ENCODE assay signal across 8 mouse cellular contexts in the genomic region with DNA sequence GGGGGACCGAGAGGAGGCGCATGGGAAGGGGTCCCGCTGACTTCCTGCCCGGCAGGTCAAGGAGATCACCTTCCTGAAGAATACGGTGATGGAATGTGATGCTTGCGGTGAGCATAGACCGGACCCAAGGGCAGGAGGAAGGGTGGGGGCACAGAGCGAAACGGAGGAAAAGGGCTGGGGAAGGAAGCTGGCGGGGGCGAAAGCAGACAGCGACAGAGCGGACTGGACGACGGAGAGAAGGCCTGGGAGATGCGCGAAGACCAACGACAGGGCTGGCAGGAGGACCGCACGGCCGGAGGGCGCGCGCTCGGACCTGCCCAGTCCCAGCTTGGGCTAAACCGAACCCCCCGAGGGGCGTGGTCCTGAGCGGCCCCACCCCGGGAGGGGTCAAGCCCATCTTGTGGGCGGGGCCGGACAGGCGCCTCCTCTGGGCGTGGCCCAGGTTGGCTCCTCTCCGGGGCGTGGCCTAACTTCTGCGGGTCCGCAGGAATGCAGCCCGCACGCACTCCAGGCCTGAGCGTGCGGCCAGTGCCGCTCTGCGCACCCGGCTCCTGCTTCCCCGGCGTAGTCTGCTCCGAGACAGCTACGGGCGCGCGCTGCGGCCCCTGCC. TPM values are rescaled to one million over a fixed set of nuclear protein-coding genes. Genes with fewer than 3 reads are reported as not detected.
DNase-seq lines count a peak whose midpoint lies in the region; ATAC-seq lines count a peak whose summit lies in the region.

No protein-coding gene starts in this region.

- H3K36me3 ChIP-seq in forebrain, embryonic 15.5 days, result no peaks in the 10 kb centered on the region
- H3K36me3 ChIP-seq in limb, embryonic 13.5 days, result no peaks in the 10 kb centered on the region
- no peaks in the 10 kb centered on the region for H3K36me3 ChIP-seq in midbrain, embryonic 13.5 days

- WGBS in forebrain, embryonic 15.5 days, result under 1% methylated on average over 53 of the region's 53 CpGs
- WGBS in limb, embryonic 13.5 days, result under 1% methylated on average over 53 of the region's 53 CpGs
- under 1% methylated on average over 53 of the region's 53 CpGs for WGBS in midbrain, embryonic 13.5 days

- no peaks in the 10 kb centered on the region for H3K9me3 ChIP-seq in forebrain, embryonic 15.5 days
- no peaks in the 10 kb centered on the region for H3K9me3 ChIP-seq in limb, embryonic 13.5 days
- no peaks in the 10 kb centered on the region for H3K9me3 ChIP-seq in midbrain, embryonic 13.5 days

- H3K9ac ChIP-seq in forebrain, embryonic 15.5 days (replicated peaks), result no peak overlapping the region
- H3K9ac ChIP-seq in limb, embryonic 13.5 days, result peak overlapping the region; percentile 46
- no peak overlapping the region for H3K9ac ChIP-seq in midbrain, embryonic 13.5 days (replicated peaks)

- peaks cover 24% of the 10 kb centered on the region for H3K4me1 ChIP-seq in forebrain, embryonic 15.5 days
- peaks cover 55% of the 10 kb centered on the region for H3K4me1 ChIP-seq in limb, embryonic 13.5 days
- H3K4me1 ChIP-seq in midbrain, embryonic 13.5 days (replicated peaks), result peaks cover 25% of the 10 kb centered on the region

- ATAC-seq in forebrain, embryonic 15.5 days (replicated peaks), result peak; percentile 53
- ATAC-seq in hematopoietic stem cell, adult 5-6 weeks (replicated peaks in 1 of 2; ENCODE audit: insufficient read depth in 1 of 2, low FRiP score in 2 of 2, low TSS enrichment in 1 of 2, low read depth in 1 of 2, poor library complexity in 2 of 2, severe bottlenecking in 2 of 2), result peak; percentile 16 to 28; a peak in 1 of 4 replicates
- peak; percentile 69 for ATAC-seq in limb, embryonic 13.5 days (ENCODE audit: low FRiP score, low read depth)
- ATAC-seq in midbrain, embryonic 13.5 days, result peak; percentile 70

- peak; percentile 90 for DNase-seq in R1 (ENCODE audit: low read depth, low spot score)
- peak; percentile 94 to 95 for DNase-seq in cerebellum, adult 18-20 months
- peak; percentile 81 to 84 for DNase-seq in spleen, postnatal 4 days (ENCODE audit: low spot score in 2 of 2)
- no peak for DNase-seq in right cerebral cortex, postnatal 25 days

- no peak overlapping the region for H3K27ac ChIP-seq in forebrain, embryonic 15.5 days (replicated peaks)
- no peak overlapping the region for H3K27ac ChIP-seq in limb, embryonic 13.5 days
- no peak overlapping the region for H3K27ac ChIP-seq in midbrain, embryonic 13.5 days

- peak overlapping the region; percentile 41 for H3K4me2 ChIP-seq in forebrain, embryonic 15.5 days (replicated peaks)
- H3K4me2 ChIP-seq in limb, embryonic 13.5 days (replicated peaks), result peak overlapping the region; percentile 64
- H3K4me2 ChIP-seq in midbrain, embryonic 13.5 days (replicated peaks), result peak overlapping the region; percentile 50

- H3K4me3 ChIP-seq in forebrain, embryonic 15.5 days, result peak overlapping the region; percentile 30
- H3K4me3 ChIP-seq in limb, embryonic 13.5 days, result peak overlapping the region; percentile 45
- peak overlapping the region; percentile 34 for H3K4me3 ChIP-seq in midbrain, embryonic 13.5 days (replicated peaks)

- peaks cover 79% of the 10 kb centered on the region for H3K27me3 ChIP-seq in forebrain, embryonic 15.5 days
- H3K27me3 ChIP-seq in limb, embryonic 13.5 days, result peaks cover 81% of the 10 kb centered on the region
- peaks cover 91% of the 10 kb centered on the region for H3K27me3 ChIP-seq in midbrain, embryonic 13.5 days

RNA-seq across cellular contexts. Expression of a gene that starts 1.1 kb away (rescaled TPM):
- 0.14 TPM in 1 of 2 replicates, not detected in the other for polyA plus RNA-seq in forebrain, embryonic 15.5 days (2015; fragmentation: Nextera tagmentation; extraction: Ambion mirVana)
- total RNA-seq in hematopoietic stem cell, adult 5-6 weeks (2017), result 0.44 and 4.1 TPM in 2 replicates
- 26.4 and 40.8 TPM in 2 replicates for polyA plus RNA-seq in limb, embryonic 13.5 days (2015; fragmentation: Nextera tagmentation; extraction: Ambion mirVana)
- 0.21 and 0.42 TPM in 2 replicates for polyA plus RNA-seq in midbrain, embryonic 13.5 days (2015; fragmentation: Nextera tagmentation; extraction: Ambion mirVana)

RNA-seq across cellular contexts. Expression of a gene that starts 21.3 kb away (rescaled TPM):
- 17.5 and 17.8 TPM in 2 replicates for polyA plus RNA-seq in forebrain, embryonic 15.5 days (2015; fragmentation: Nextera tagmentation; extraction: Ambion mirVana)
- 27.1 and 34.1 TPM in 2 replicates for total RNA-seq in hematopoietic stem cell, adult 5-6 weeks (2017)
- 18.7 and 19.5 TPM in 2 replicates for polyA plus RNA-seq in limb, embryonic 13.5 days (2015; fragmentation: Nextera tagmentation; extraction: Ambion mirVana)
- 15.5 and 18.1 TPM in 2 replicates for polyA plus RNA-seq in midbrain, embryonic 13.5 days (2015; fragmentation: Nextera tagmentation; extraction: Ambion mirVana)

RNA-seq across cellular contexts. Expression of a gene that starts 44.8 kb away (rescaled TPM):
- polyA plus RNA-seq in forebrain, embryonic 15.5 days (2015; fragmentation: Nextera tagmentation; extraction: Ambion mirVana), result 0.87 and 5.1 TPM in 2 replicates
- total RNA-seq in hematopoietic stem cell, adult 5-6 weeks (2017), result not detected in 2 replicates
- 0.78 and 2.7 TPM in 2 replicates for polyA plus RNA-seq in limb, embryonic 13.5 days (2015; fragmentation: Nextera tagmentation; extraction: Ambion mirVana)
- polyA plus RNA-seq in midbrain, embryonic 13.5 days (2015; fragmentation: Nextera tagmentation; extraction: Ambion mirVana), result 3.7 and 6.0 TPM in 2 replicates

RNA-seq across cellular contexts. Expression of a gene that starts 58.8 kb away (rescaled TPM):
- 31.3 and 31.9 TPM in 2 replicates for polyA plus RNA-seq in forebrain, embryonic 15.5 days (2015; fragmentation: Nextera tagmentation; extraction: Ambion mirVana)
- 1.2 TPM in 1 of 2 replicates, not detected in the other for total RNA-seq in hematopoietic stem cell, adult 5-6 weeks (2017)
- 10.0 and 10.2 TPM in 2 replicates for polyA plus RNA-seq in limb, embryonic 13.5 days (2015; fragmentation: Nextera tagmentation; extraction: Ambion mirVana)
- polyA plus RNA-seq in midbrain, embryonic 13.5 days (2015; fragmentation: Nextera tagmentation; extraction: Ambion mirVana), result 23.7 and 26.2 TPM in 2 replicates

Comparison
In these comparisons a context has a peak if more than half of its experiments do, and no peak if none do; other contexts are left out.
1. RNA of a gene that starts 1.1 kb away (polyA plus RNA-seq): 26.4 to 40.8 TPM in limb, embryonic 13.5 days; 0.21 to 0.42 TPM in midbrain, embryonic 13.5 days and 0.14 TPM in forebrain, embryonic 15.5 days; every median in the first group is over 10 times any median in the second.
2. Peak in every context shown above with its lines, with median percentiles within 50 percentile points of each other: ATAC-seq, H3K4me2 ChIP-seq and H3K4me3 ChIP-seq.